ENCODE assay signal across 8 mouse cellular contexts in genomic region chr8:95678024-95678611, GRCm38 (mm10). TPM values are rescaled to one million over a fixed set of nuclear protein-coding genes. Genes with fewer than 3 reads are reported as not detected.
DNase-seq lines count a peak whose midpoint lies in the region; ATAC-seq lines count a peak whose summit lies in the region.

No protein-coding gene starts in this region.

- no peaks in the 10 kb centered on the region for H3K36me3 ChIP-seq in embryonic facial prominence, embryonic 12.5 days
- no peaks in the 10 kb centered on the region for H3K36me3 ChIP-seq in midbrain, embryonic 13.5 days

- DNase-seq in layer of hippocampus, adult 18-20 months (ENCODE audit: low spot score in 2 of 2): peak; percentile 56 to 74
- DNase-seq in layer of hippocampus, adult 11-12 months (ENCODE audit: low spot score): no peak
- peak; percentile 90 for DNase-seq in ZHBTc4 (ENCODE audit: low read depth, low spot score)
- DNase-seq in induced T-regulatory cell, adult 2 months (ENCODE audit: low read depth): peak; percentile 26
- DNase-seq in testis, postnatal 14 days (ENCODE audit: low spot score): peak; percentile 28
- DNase-seq in urinary bladder, postnatal 4 days (ENCODE audit: low spot score in 2 of 2): no peak

- peak overlapping the region; percentile 60 for H3K4me3 ChIP-seq in embryonic facial prominence, embryonic 12.5 days
- peak overlapping the region; percentile 62 for H3K4me3 ChIP-seq in midbrain, embryonic 13.5 days (replicated peaks)

- H3K9me3 ChIP-seq in embryonic facial prominence, embryonic 12.5 days: no peaks in the 10 kb centered on the region
- no peaks in the 10 kb centered on the region for H3K9me3 ChIP-seq in midbrain, embryonic 13.5 days

- H3K4me2 ChIP-seq in embryonic facial prominence, embryonic 12.5 days (replicated peaks): peak overlapping the region; percentile 99
- peak overlapping the region; percentile 82 for H3K4me2 ChIP-seq in midbrain, embryonic 13.5 days (replicated peaks)

- WGBS in embryonic facial prominence, embryonic 12.5 days: under 1% methylated on average over 68 of the region's 70 CpGs
- WGBS in midbrain, embryonic 13.5 days: under 1% methylated on average over 63 of the region's 70 CpGs

- H3K27ac ChIP-seq in embryonic facial prominence, embryonic 12.5 days: no peak overlapping the region
- H3K27ac ChIP-seq in midbrain, embryonic 13.5 days: peak overlapping the region; percentile 30; the same call in 1 of the 2 replicates

- H3K4me1 ChIP-seq in embryonic facial prominence, embryonic 12.5 days: 0 out of 2 replicates have a peak, but pooled peaks cover 5% of the 10 kb centered on the region
- peaks cover 14% of the 10 kb centered on the region for H3K4me1 ChIP-seq in midbrain, embryonic 13.5 days (replicated peaks)

- H3K27me3 ChIP-seq in embryonic facial prominence, embryonic 12.5 days: peaks cover 83% of the 10 kb centered on the region
- peaks cover 62% of the 10 kb centered on the region for H3K27me3 ChIP-seq in midbrain, embryonic 13.5 days

- ATAC-seq in embryonic facial prominence, embryonic 12.5 days (ENCODE audit: insufficient number of reproducible peaks, insufficient read depth, low FRiP score, low TSS enrichment): no peak
- ATAC-seq in midbrain, embryonic 13.5 days: peak; percentile 64

- peak overlapping the region; percentile 56 for H3K9ac ChIP-seq in embryonic facial prominence, embryonic 12.5 days
- peak overlapping the region; percentile 77 for H3K9ac ChIP-seq in midbrain, embryonic 13.5 days (replicated peaks)

RNA-seq across cellular contexts. Expression of gene Ndrg4, which starts 1.3 kb away (rescaled TPM):
- 1,000 to 10,000 TPM; 1,366 to 1,373 TPM for total RNA-seq in layer of hippocampus, adult 18-20 months (2021)
- 27.3 and 34.4 TPM in 2 replicates for polyA plus RNA-seq in embryonic facial prominence, embryonic 12.5 days (2016; fragmentation: Nextera tagmentation; extraction: Ambion mirVana)
- 159 and 168 TPM in 2 replicates for polyA plus RNA-seq in midbrain, embryonic 13.5 days (2015; fragmentation: Nextera tagmentation; extraction: Ambion mirVana)

RNA-seq across cellular contexts. Expression of gene Setd6, which starts 37.6 kb away (rescaled TPM):
- total RNA-seq in layer of hippocampus, adult 18-20 months (2021): 10 to 100 TPM; 17.7 to 22.8 TPM
- 19.5 and 21.4 TPM in 2 replicates for polyA plus RNA-seq in embryonic facial prominence, embryonic 12.5 days (2016; fragmentation: Nextera tagmentation; extraction: Ambion mirVana)
- 22.1 and 23.6 TPM in 2 replicates for polyA plus RNA-seq in midbrain, embryonic 13.5 days (2015; fragmentation: Nextera tagmentation; extraction: Ambion mirVana)

RNA-seq across cellular contexts. Expression of gene Gins3, which starts 44.9 kb away (rescaled TPM):
- total RNA-seq in layer of hippocampus, adult 18-20 months (2021): 1 to 10 TPM; 2.2 to 3.0 TPM
- 28.5 and 29.8 TPM in 2 replicates for polyA plus RNA-seq in embryonic facial prominence, embryonic 12.5 days (2016; fragmentation: Nextera tagmentation; extraction: Ambion mirVana)
- 10.6 and 12.9 TPM in 2 replicates for polyA plus RNA-seq in midbrain, embryonic 13.5 days (2015; fragmentation: Nextera tagmentation; extraction: Ambion mirVana)

Comparison
In these comparisons a context has a peak if more than half of its experiments do, and no peak if none do; other contexts are left out.
1. DNase-seq: peak in layer of hippocampus, adult 18-20 months (2 of 2), ZHBTc4 (single experiment), induced T-regulatory cell, adult 2 months (single experiment) and testis, postnatal 14 days (single experiment); none in layer of hippocampus, adult 11-12 months (single experiment) and urinary bladder, postnatal 4 days (0 of 2).